Mouse (Mus musculus) cortical plate, adult 2 months (tissue): Measurements from ENCODE around the gene Nxph4. TPM values are rescaled to one million over a fixed set of nuclear protein-coding genes. Genes with fewer than 3 reads are reported as not detected.

Experiments
- H3K27ac ChIP-seq: fragments of 200-500 bp; 2 replicates; pipeline ENCODE4 v1.5.1; 2012; ENCODE audit warnings: low read length, control low read depth, inconsistent platforms; ENCODE audit not compliant: insufficient read depth
- H3K4me1 ChIP-seq: fragments of 200-500 bp; 2 replicates; pipeline ENCODE4 v1.6.1; 2011; ENCODE audit warnings: low read length; ENCODE audit not compliant: control insufficient read depth, insufficient read depth
- H3K4me3 ChIP-seq: fragments of 200-500 bp; 2 replicates; pipeline ENCODE4 v1.5.1; 2011; ENCODE audit warnings: mild to moderate bottlenecking, low read length, control low read depth; ENCODE audit not compliant: insufficient read depth
- CTCF ChIP-seq: fragments of 200-500 bp; IDR thresholded peaks from 2 replicates; pipeline ENCODE4 v1.5.1; 2011; ENCODE audit warnings: mild to moderate bottlenecking, control low read depth, low read length; ENCODE audit not compliant: insufficient read depth; ENCODE audit errors: extremely low read depth
- POLR2A ChIP-seq: fragments of 200-500 bp; IDR thresholded peaks from 2 replicates; pipeline ENCODE4 v1.6.1; 2011; ENCODE audit warnings: mild to moderate bottlenecking, low read length, control low read depth; ENCODE audit not compliant: insufficient read depth; ENCODE audit errors: extremely low read depth
- polyA plus RNA-seq: library from polyadenylated mRNA; depleted of rRNA; stranded (reverse); fragments of >200 nt; gene quantifications from 2 replicates; pipeline ENCODE4 v1.2.3, GENCODE M21; 2012; rRNA removed

Gene Nxph4
- polyA plus RNA-seq = 3.0 and 3.8 TPM in 2 replicates

GRCm38 (mm10) chr10:127534036-127534928 is at the start of gene Nxph4:
TSS of gene Nxph4 (minus strand) at chr10:127534559.
- H3K27ac ChIP-seq = no peak within 1 kb of the TSS
- H3K4me3 ChIP-seq = peak within 1 kb of the TSS; percentile 9; the same call in 1 of the 2 replicates
- peaks cover 2% of the 10 kb centered on the region; the same call in 1 of the 2 replicates for H3K4me1 ChIP-seq
- no peak for TF ChIP-seq POLR2A
- TF ChIP-seq CTCF = no peak

GRCm38 (mm10) chr10:127583649-127584048 is 49.3 kb upstream of the Nxph4 start:
- no peak overlapping the region for H3K27ac ChIP-seq
- H3K4me1 ChIP-seq = 0 out of 2 replicates have a peak, but pooled peaks cover 2% of the 10 kb centered on the region
- H3K4me3 ChIP-seq = no peak overlapping the region
- no peak for TF ChIP-seq CTCF
- TF ChIP-seq POLR2A = no peak

GRCm38 (mm10) chr10:127581291-127581690 is 46.9 kb upstream of the Nxph4 start:
- 0 out of 2 replicates have a peak, but pooled peaks cover 2% of the 10 kb centered on the region for H3K4me1 ChIP-seq
- no peak overlapping the region for H3K27ac ChIP-seq
- no peak overlapping the region for H3K4me3 ChIP-seq
- TF ChIP-seq POLR2A = no peak

- TF ChIP-seq POLR2A = no peak
- H3K4me3 ChIP-seq = no peak overlapping the region
- H3K4me1 ChIP-seq = 0 out of 2 replicates have a peak, but pooled peaks cover 2% of the 10 kb centered on the region
- H3K27ac ChIP-seq = no peak overlapping the region
Observed at GRCm38 (mm10) chr10:127577982-127578381, 43.6 kb upstream of the Nxph4 start.

- no peak for TF ChIP-seq CTCF
- TF ChIP-seq POLR2A = no peak
- H3K4me3 ChIP-seq = no peak overlapping the region
- H3K27ac ChIP-seq = no peak overlapping the region
- 0 out of 2 replicates have a peak, but pooled peaks cover 2% of the 10 kb centered on the region for H3K4me1 ChIP-seq
Observed at GRCm38 (mm10) chr10:127577156-127577555, 42.8 kb upstream of the Nxph4 start.

- H3K4me1 ChIP-seq = 0 out of 2 replicates have a peak, but pooled peaks cover 2% of the 10 kb centered on the region
- TF ChIP-seq CTCF = peak; percentile 67
- TF ChIP-seq POLR2A = no peak
- H3K27ac ChIP-seq = no peak overlapping the region
- no peak overlapping the region for H3K4me3 ChIP-seq
Observed at GRCm38 (mm10) chr10:127576381-127576961, 42.1 kb upstream of the Nxph4 start.

GRCm38 (mm10) chr10:127575741-127576140 is 41.4 kb upstream of the Nxph4 start:
- H3K27ac ChIP-seq = no peak overlapping the region
- 0 out of 2 replicates have a peak, but pooled peaks cover 2% of the 10 kb centered on the region for H3K4me1 ChIP-seq
- no peak overlapping the region for H3K4me3 ChIP-seq
- TF ChIP-seq CTCF = no peak
- no peak for TF ChIP-seq POLR2A

- Histone ChIP-seq H3K4me1 (no peaks in the 10 kb centered on the region), H3K27ac (no peak overlapping the region), H3K4me3 (no peak overlapping the region)
- TF ChIP-seq CTCF (no peak), POLR2A (no peak)
Observed at GRCm38 (mm10) chr10:127572281-127572680, 37.9 kb upstream of the Nxph4 start.

- Histone ChIP-seq H3K4me1 (no peaks in the 10 kb centered on the region), H3K27ac (no peak overlapping the region), H3K4me3 (no peak overlapping the region)
- TF ChIP-seq POLR2A = no peak
- no peak for TF ChIP-seq CTCF
Observed at GRCm38 (mm10) chr10:127570937-127571641, 36.7 kb upstream of the Nxph4 start.

- no peak for TF ChIP-seq CTCF
- no peak for TF ChIP-seq POLR2A
- Histone ChIP-seq H3K4me1 (no peaks in the 10 kb centered on the region), H3K4me3 (no peak overlapping the region), H3K27ac (no peak overlapping the region)
Observed at GRCm38 (mm10) chr10:127570384-127570783, 36.0 kb upstream of the Nxph4 start.
